ENCODE assay signal across 11 mouse cellular contexts in the genomic region with DNA sequence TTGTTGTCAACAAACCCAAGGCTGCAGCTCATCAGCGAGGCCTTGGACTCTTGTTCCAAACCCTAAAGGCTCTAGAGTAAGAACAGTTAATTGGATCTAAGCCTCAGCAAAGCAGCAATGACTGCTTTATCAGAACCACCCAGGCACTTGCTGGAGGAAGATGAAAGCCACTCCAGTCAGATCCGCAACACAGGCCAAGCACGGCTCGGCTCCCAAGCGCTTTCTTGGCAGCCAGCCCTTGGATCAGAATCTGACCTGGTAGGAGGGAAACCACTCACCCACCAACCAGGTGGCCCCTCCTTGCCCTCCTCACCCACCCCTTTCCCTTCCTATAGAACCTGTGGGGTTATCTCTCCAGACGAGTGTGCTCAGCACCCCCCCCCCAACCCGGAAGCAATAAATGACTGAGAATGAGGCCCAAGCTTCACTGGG. TPM values are rescaled to one million over a fixed set of nuclear protein-coding genes. Genes with fewer than 3 reads are reported as not detected.
A peak's percentile ranks its signal among the peaks of the same experiment; 100 is the strongest.
DNase-seq lines count a peak whose midpoint lies in the region; ATAC-seq and TF ChIP-seq lines count a peak whose summit lies in the region.
"Had no signal": no experiment of that assay in that cellular context is flagged by ENCODE, and none has a peak within 500 bp of the region (broad histone marks: within the 10 kb centered on the region; RNA-seq: fewer than 3 reads in every experiment).

No protein-coding gene starts in this region.

- peak; percentile 64 to 80 for DNase-seq in heart, adult 2 months
- DNase-seq in heart, adult 8-10 months (ENCODE audit: low spot score) = no peak
- DNase-seq in neural tube, embryonic 10.5 days (ENCODE audit: extremely low spot score, low spot score) = no peak
- DNase-seq in embryo, embryonic 9.5 days (ENCODE audit: extremely low spot score) = no peak
- DNase-seq in adipocyte (ENCODE audit: low spot score) = no peak

- TF ChIP-seq EP300 in heart, adult 2 months (IDR thresholded peaks at IDR 0.05; ENCODE audit: insufficient read depth, low read depth, low read length) = 0 out of 2 replicates have a peak, but pooled peaks have one; percentile 13

- H3K36me3 ChIP-seq in heart, adult 2 months (ENCODE audit: control insufficient read depth, insufficient read depth, low read length) = no peaks in the 10 kb centered on the region
- H3K36me3 ChIP-seq in kidney, embryonic 15.5 days = no peaks in the 10 kb centered on the region
- H3K36me3 ChIP-seq in stomach, embryonic 14.5 days (ENCODE audit: control insufficient read depth, insufficient read depth, low read length) = no peaks in the 10 kb centered on the region

- H3K79me2 ChIP-seq in heart, adult 2 months (replicated peaks; ENCODE audit: control insufficient read depth, insufficient read depth, low read length) = no peaks in the 10 kb centered on the region

- no peak overlapping the region for H3K4me2 ChIP-seq in kidney, embryonic 15.5 days
- H3K4me2 ChIP-seq in stomach, embryonic 14.5 days (replicated peaks; ENCODE audit: low read depth, low read length) = no peak overlapping the region

- no peaks in the 10 kb centered on the region for H3K9me3 ChIP-seq in kidney, embryonic 15.5 days (replicated peaks)
- no peaks in the 10 kb centered on the region for H3K9me3 ChIP-seq in stomach, embryonic 14.5 days (ENCODE audit: control insufficient read depth, low read depth, low read length)

- intact Hi-C loops in heart, adult 2 months (cut with DNase I) = no loop called here

- TF ChIP-seq POLR2A in heart, adult 2 months (IDR thresholded peaks at IDR 0.05; ENCODE audit: insufficient read depth, low read depth, low read length) = no peak

- peaks cover 9% of the 10 kb centered on the region for H3K4me1 ChIP-seq in heart, adult 2 months (ENCODE audit: control insufficient read depth, insufficient read depth, low read length)
- H3K4me1 ChIP-seq in kidney, embryonic 15.5 days = peaks cover 10% of the 10 kb centered on the region
- peaks cover 14% of the 10 kb centered on the region for H3K4me1 ChIP-seq in stomach, embryonic 14.5 days (ENCODE audit: control insufficient read depth, insufficient read depth, low read length)

- H3K4me3 ChIP-seq in heart, adult 2 months = no peak overlapping the region
- no peak overlapping the region for H3K4me3 ChIP-seq in kidney, embryonic 15.5 days (replicated peaks)
- H3K4me3 ChIP-seq in stomach, embryonic 14.5 days (ENCODE audit: low read depth, low read length) = no peak overlapping the region

- TF ChIP-seq CTCF in heart, adult 2 months (IDR thresholded peaks at IDR 0.05) = no peak

- no peak overlapping the region for H3K27ac ChIP-seq in heart, adult 2 months
- no peak overlapping the region for H3K27ac ChIP-seq in kidney, embryonic 15.5 days
- peak overlapping the region; percentile 24; the same call in 1 of the 2 replicates for H3K27ac ChIP-seq in stomach, embryonic 14.5 days (ENCODE audit: low read length)

- no peaks in the 10 kb centered on the region for H3K27me3 ChIP-seq in heart, adult 2 months (ENCODE audit: control insufficient read depth, insufficient read depth, low read length)
- 0 out of 2 replicates have a peak, but pooled peaks cover 3% of the 10 kb centered on the region for H3K27me3 ChIP-seq in kidney, embryonic 15.5 days
- no peaks in the 10 kb centered on the region for H3K27me3 ChIP-seq in stomach, embryonic 14.5 days (ENCODE audit: control insufficient read depth, insufficient read depth, low read length)

- WGBS in heart, adult 2 months = 22% methylated on average over 7 of the region's 7 CpGs
- WGBS in kidney, embryonic 15.5 days = 59% methylated on average over 7 of the region's 7 CpGs
- WGBS in stomach, embryonic 14.5 days = 70% methylated on average over 7 of the region's 7 CpGs

- no peak overlapping the region for H3K9ac ChIP-seq in heart, adult 2 months (ENCODE audit: low read depth, low read length)
- H3K9ac ChIP-seq in kidney, embryonic 15.5 days = no peak overlapping the region
- H3K9ac ChIP-seq in stomach, embryonic 14.5 days (replicated peaks; ENCODE audit: low read depth, low read length) = no peak overlapping the region

- peak; percentile 80 for ATAC-seq in common myeloid progenitor, adult 5-6 weeks (replicated peaks; ENCODE audit: low read depth, poor library complexity, severe bottlenecking)
- 0 out of 2 replicates have a peak, but pooled peaks have one; percentile 49 for ATAC-seq in kidney, embryonic 15.5 days (replicated peaks; ENCODE audit: low FRiP score)
- ATAC-seq in stomach, embryonic 14.5 days (ENCODE audit: insufficient number of reproducible peaks, insufficient read depth, low FRiP score, low read depth) = no peak
- ATAC-seq: midbrain, embryonic 16.5 days had no signal

RNA-seq across cellular contexts. Expression of gene Gas6, which starts 21.7 kb away (rescaled TPM):
- 100 to 1,000 TPM; 114 to 129 TPM for total RNA-seq in heart, adult 2 months (2021)
- 133 and 153 TPM in 2 replicates for polyA plus RNA-seq in heart, adult 2 months (2012; rRNA removed)
- total RNA-seq in heart, adult 8-10 months (2022) = 100 to 1,000 TPM; 113 to 140 (median 124) TPM
- 0.32 and 0.39 TPM in 2 replicates for total RNA-seq in common myeloid progenitor, adult 5-6 weeks (2017)
- polyA plus RNA-seq in kidney, embryonic 15.5 days (2015; fragmentation: Nextera tagmentation; extraction: Ambion mirVana) = 52.2 and 55.3 TPM in 2 replicates
- 67.7 and 68.7 TPM in 2 replicates for polyA plus RNA-seq in stomach, embryonic 14.5 days (2014; fragmentation: Nextera tagmentation; extraction: Ambion mirVana)
- total RNA-seq: CH12.LX had no signal

RNA-seq across cellular contexts. Expression of gene 1700029H14Rik, which starts 46.2 kb away (rescaled TPM):
- total RNA-seq in heart, adult 2 months (2021) = not detected
- polyA plus RNA-seq in heart, adult 2 months (2012; rRNA removed) = 0.32 and 0.45 TPM in 2 replicates
- not detected for total RNA-seq in heart, adult 8-10 months (2022)
- not detected in 2 replicates for total RNA-seq in common myeloid progenitor, adult 5-6 weeks (2017)
- not detected in 2 replicates for polyA plus RNA-seq in kidney, embryonic 15.5 days (2015; fragmentation: Nextera tagmentation; extraction: Ambion mirVana)
- not detected in 2 replicates for polyA plus RNA-seq in stomach, embryonic 14.5 days (2014; fragmentation: Nextera tagmentation; extraction: Ambion mirVana)
- total RNA-seq: CH12.LX had no signal
- polyA plus RNA-seq: intestine, embryonic 14.5 days; midbrain, embryonic 16.5 days had no signal

Comparison
In these comparisons a context has a peak if more than half of its experiments do, and no peak if none do; other contexts are left out.
1. DNase-seq: peak in heart, adult 2 months (2 of 2); none in heart, adult 8-10 months (single experiment), neural tube, embryonic 10.5 days (single experiment), embryo, embryonic 9.5 days (single experiment) and adipocyte (single experiment).
2. RNA of gene Gas6, which starts 21.7 kb away (total RNA-seq): 113 to 140 TPM in heart, adult 8-10 months and 114 to 129 TPM in heart, adult 2 months; 0.32 to 0.39 TPM in common myeloid progenitor, adult 5-6 weeks; every median in the first group is over 10 times any median in the second.